Mouse (Mus musculus) urinary bladder, postnatal 14 days (tissue): Measurements from ENCODE around the gene Igf1r.

Experiments used
- DNase-seq: peaks from one replicate; pipeline ENCODE4 v3.0.0; 2021; ENCODE audit warnings: low spot score

Gene Igf1r

DNA sequence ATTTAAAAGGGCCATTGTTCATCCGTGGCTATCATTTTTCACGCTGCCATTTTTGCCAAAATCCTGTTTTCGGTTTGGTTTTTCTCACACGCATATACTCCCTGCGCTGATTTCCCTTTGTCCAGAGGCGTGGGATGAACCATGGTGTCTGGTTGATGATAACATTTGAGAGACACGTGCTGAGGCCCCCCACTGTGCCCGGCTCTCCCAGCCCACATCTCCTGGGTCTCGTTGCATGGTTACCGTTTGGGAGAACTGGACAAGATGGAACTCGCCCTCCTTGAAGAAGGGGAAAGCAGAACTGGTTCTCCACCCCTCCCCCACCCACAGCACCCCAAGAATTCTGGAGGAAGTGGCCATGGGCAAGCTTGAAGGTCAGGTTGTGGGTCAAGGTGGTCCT, 274.4 kb downstream of the Igf1r start:
- no peak for DNase-seq

DNA sequence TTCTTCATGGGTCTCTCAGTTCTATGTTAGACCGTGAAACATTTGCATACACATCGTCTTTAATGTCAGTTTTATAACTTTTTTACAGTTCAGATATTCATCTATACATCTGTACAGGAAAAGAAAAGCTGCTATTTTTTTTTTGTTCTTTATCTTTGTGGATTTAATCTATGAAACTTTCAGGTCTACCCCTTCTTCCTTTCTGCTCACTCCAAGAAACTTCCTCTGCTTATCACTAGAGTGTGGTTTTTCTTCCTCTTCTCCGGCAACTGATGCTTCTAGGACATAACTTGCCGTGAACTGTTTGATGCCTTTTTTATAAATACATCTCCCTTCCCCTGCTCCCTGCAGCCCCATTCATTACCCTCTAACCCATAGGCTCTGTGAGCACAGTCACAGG, 275.0 kb downstream of the Igf1r start:
- no peak for DNase-seq

DNA sequence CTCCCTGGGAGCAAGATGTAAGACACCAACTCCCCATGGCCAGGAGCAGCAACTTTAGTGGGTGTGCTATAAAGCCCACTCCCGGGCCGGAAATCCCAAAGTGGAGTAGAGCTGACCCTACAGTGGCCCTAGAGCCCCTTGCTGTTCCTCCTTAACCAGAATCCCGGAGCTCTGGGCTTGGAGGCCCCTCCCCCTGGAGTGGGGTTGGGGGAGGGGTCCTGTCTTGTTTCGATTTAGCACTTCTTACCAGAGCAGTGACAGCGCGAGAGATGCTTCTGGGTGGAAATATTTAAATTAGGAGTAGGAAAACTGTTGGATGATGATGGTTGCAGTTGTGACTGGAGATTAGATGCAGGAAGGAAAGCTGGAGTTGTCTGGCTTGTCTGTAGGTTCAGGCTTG, 275.9 kb downstream of the Igf1r start:
- no peak for DNase-seq

DNA sequence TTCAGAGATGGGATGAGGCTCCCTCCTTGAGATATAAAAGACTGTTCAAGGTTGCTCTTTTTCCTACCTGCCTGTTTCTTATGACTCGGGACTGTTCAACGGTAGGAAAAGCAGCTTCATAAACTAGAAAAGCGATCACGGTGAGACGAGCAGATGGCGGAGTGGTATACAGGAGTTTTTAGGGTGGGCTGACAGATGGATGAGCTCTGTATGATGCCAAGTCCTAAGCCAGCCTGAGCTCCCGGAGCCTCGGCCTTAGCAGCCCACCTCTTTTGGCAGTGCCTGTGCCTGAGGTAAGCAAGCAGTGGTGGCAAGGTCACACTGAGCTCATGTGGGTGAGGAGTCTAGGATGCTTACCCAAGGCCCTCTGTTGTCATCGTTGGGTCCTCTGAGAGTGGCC, 278.2 kb downstream of the Igf1r start:
- no peak for DNase-seq

DNA sequence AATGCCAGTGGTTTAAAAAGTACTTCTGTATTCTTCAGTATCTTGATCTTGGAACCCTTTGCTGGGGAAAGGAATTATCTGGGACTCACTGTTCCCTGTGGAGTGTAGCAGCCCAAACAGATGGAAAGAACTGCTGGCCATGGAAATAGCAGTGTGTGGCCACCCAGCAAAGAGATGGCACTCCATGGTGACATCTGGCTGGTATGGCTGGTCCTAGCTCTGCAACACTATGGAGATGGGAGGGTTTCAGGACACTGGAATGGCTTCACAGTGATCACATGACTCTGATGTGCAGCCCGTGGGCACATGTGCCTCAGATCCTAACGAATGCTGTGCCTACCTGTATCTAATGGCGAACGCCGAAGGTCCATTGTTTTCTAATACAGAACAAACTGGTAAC, 279.9 kb downstream of the Igf1r start:
- no peak for DNase-seq

DNA sequence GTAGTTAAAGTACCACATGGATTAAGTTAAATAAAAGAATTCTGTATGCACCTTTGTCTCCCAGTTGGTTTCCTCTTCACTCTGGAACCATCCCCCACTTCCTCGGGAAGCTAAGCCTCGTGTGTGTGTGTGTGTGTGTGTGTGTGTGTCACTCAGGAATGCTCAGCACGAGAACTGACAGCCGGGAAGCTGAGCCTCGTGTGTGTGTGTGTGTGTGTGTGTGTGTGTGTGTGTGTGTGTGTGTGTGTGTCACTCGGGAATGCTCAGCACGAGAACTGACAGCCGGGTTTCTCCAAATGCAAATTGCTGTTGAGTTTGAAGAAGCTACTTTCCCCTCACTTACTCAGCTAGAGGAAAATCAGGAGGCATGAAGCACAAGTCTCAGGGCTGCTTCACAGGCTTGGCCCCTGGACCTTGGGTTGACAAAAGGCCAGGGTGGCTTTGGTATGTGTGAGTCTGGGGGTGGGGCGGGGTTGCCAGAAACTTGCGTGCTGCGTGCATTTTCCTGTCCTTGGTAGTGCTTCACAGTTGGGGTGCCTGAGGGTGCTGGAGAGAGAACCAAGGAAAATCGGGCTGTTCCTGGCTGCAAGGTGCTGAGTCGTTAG, 281.1 kb downstream of the Igf1r start:
- DNase-seq = no peak

DNA sequence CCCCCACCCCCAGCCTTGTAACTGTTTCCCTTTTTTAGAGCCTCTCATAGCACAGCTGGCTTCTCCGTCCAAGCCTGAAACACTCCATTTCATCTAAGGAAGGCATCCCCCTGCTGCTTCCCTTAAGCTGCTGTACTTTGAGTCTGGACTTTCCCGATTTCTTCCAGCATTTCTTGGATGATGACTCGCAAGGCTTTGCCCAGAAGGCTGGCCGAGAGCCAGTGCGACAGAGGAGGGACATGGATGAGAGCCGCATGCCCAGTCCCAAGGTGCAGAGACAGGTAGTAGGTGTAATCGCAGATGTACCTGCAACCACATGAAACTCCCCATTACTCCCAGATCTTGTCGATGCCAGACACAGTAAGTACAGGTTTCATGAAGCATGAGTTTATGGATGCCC, 284.2 kb downstream of the Igf1r start:
- no peak for DNase-seq

DNA sequence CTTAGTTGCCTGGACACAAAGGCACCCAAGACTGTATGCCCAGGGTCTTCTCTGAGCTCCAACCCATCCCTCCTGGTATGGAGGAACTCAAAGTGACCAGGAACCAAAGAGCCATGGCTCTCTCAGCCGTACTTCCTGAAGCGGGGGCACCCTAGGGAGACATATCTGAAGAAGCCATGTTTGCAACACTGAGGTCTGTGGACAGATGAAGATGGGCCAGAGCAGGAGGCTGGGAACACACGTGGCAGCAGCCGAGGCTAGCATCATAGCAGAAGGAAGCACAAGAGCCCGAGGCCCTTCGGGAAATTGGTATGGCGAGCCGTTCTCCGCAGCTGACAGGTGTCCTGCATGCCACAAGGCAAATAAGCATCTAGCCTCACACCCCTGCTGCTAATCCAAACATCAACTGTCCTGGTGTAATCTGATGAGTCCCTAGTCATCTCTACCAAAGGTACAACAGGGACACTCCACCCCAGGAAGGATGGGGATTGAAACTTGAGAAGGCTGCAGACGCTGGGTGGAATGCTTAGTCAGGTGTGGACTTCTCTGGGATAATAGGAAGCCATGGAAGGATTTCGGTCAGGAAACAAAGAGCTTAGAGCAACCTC, 286.7 kb downstream of the Igf1r start:
- DNase-seq = no peak

DNA sequence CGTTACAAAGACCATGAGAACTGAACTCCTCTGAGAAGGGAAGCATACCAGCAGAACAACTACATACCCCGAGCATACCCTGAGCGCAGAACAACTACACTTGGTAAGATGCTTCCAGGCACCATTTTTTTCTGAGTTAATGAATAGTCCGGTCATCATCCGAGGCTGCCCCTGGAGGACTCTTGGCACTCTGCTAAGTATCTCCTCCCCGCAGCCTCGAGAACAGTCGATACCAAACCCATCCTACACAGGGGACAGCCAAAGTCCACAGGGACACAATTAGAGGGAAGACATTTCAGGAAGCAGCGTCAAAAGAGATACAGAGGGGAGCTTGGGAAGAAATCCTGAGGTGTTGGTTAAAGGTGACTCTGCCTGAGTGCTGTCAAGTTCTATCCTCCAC, 288.6 kb downstream of the Igf1r start:
- DNase-seq = no peak

DNA sequence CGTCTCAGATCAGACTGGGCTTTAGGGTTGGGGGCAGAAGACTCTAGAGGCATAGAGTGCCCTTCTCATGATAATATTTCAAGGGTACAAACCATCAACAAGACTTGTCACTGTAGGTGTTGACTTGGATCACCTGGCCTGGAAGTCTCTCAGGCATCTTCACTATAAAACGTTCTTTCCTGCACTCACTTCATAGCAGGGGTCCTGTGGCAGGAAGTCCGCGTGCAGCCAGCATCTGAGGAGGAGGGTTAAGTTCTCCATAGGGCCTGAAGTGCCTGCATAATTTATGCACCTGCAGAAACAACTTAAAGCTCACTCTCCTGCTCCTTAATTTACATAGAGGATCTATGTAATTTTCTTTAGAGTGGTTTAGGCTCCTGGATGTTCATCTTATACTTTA, 293.1 kb downstream of the Igf1r start:
- no peak for DNase-seq

DNA sequence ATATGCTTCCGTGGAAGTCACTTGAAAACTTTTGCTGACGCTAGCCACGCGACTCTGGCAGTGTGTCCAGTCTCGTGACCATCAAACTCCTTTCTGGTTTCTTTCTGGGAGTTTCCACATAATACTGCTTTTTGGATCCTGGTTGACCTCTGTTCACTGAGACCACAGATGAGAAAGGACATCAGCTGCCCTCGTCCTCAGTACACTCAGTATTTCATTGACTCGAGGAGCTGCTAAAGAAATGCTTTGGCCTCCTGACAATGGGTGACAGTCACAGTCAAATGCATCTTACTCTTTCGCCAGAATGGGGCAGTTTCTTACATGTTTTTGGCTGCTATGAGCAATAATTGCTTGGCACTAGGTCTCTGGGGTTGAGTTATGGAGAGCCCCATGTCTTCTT, 293.6 kb downstream of the Igf1r start:
- DNase-seq = no peak

DNA sequence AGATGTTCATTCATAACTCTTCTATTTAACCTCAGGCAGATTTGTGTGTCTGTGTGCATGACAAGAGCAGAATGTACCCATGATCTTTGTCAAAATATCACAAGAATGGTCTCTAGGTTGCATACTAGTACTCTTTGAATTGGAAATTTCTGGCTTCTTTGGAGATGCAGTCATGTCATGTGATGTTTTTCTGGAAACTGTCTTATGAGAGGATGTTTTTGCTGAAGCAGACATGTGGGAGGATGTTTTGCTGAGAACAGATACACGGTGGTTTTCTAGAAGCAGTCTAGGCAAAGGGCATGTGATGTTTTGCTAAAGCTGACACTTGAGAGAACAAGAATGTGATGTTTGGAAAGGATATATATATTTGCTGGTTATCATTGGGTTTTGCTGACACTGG, 297.8 kb downstream of the Igf1r start:
- no peak for DNase-seq

DNA sequence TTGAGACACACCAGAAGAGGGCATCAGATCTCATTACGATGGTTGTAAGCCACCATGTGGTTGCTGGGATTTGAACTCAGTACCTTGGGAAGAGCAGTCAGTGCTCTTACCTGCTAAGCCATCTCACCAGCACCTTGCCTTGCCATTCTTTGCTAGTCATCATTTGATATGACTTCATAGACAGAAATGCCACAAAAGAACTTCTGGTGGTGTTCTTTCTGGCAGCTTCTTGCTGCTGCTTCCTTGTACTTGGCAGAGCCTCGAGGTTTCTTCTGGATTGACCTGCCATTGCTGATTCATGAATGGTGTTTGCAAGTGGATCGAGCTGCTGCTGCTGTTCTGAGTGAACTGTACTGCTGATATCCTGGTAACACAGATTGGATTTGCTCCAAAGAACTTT, 298.3 kb downstream of the Igf1r start:
- no peak for DNase-seq

DNA sequence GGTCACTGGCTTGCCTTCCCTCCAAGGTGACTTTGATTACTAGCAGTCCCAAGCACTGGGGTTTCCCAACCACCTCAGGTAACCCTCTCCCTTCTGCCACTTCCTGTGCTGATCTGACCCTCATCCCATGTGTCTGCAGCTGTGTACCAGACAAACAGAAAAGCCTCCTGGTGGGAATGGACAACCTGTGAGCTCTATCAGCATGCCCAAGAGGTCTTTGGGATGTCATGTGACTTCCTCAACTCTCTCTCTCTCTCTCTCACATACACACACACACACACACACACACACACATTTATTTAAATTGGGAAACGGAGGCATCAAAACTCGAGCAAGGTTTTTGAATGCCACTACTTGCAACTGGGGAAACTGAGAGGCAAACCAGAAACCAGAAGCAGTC, 305.1 kb downstream of the Igf1r start:
- no peak for DNase-seq

DNA sequence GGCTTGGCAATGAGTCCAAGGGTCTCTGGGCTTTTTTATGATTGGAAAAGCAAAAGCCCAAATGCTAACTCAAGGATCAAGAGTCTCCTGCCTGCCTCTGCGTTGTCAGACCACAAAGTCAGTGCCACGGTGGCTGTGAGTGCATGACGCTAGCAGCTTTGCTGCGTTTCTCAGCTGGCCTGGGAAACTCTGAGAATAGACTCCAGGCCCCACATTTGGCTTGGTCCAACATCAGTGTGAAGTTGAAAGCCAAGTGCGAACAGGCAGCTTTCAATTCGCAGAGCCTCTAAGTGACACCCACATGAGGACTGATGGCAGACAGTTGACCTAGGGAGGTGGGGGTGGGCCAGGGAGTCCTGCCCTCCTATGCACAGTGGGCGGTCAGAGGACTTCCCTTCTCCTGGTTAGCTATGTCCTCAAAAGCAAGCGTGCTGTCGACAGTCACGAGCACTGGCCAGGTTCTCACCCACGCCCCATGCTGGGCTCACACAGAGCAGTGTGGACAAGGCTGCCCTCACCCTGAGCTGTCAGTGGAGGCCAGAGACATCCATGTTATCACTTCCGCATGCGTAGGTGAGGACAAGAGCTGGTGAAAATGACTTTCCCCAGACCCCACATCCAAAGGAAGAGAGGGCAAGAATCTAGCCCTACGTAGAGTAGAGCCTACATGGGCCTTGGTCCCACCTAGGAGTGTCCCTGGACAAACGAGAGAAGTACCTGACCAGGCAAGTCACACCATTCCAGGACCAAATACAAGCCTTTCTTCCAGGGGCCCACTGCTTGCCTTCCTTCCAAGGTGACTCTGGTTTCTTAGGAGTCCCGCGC, 305.9 kb downstream of the Igf1r start:
- no peak for DNase-seq

DNA sequence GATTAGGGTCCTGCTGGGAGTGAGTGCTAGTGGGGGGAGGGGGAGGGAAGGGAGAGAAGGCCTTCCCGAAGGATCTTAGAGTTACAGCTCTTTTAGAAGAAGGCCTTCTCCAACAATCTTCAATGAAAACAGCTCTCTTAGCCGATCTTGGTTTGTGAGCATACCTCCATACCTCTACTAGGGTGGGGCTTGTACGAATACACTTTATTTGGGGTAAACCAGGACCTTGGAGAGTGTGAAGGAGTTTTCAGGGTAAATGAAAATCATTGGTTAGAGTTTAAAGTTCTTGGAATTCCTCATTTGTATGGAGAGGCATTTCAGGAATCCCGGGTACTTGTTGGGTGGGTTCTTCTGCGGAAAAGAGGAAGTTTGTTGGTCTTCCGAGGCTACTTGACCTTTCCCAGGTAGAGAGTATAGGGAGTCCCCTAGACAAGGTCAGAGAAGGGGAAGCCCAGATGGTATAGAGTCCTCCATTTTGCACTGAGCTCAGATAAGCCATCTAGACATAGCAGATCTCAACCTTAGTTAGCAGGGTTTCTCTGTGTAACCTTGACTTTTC, 307.0 kb downstream of the Igf1r start:
- no peak for DNase-seq

DNA sequence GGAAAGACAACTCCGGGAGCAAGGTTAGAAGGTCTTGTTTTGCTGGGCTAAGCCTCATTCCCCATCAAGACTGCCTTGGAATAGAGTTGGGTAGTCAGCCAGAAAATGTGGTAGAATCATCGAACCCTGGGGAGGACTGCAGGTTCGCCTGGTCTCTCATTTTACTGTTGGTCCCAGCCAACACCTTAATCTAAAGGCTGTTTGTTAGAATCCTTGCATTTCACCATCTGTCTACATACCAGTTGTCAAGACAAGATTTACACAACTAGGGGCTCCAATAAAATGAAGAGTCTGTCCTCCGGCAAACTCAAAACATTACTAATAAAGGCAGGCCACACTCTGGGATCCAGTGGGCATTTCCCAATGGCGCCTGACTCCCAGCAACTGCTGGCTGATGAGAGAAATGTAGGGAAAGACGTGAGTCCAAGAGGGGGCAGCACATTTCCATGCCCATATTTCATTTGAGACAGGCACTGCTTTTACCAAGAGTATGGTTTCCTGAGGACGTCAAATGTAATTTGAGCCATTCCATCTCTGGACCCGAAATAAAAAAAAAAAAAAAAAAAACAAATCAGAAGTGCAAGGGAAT, 310.1 kb downstream of the Igf1r start:
- no peak for DNase-seq

DNA sequence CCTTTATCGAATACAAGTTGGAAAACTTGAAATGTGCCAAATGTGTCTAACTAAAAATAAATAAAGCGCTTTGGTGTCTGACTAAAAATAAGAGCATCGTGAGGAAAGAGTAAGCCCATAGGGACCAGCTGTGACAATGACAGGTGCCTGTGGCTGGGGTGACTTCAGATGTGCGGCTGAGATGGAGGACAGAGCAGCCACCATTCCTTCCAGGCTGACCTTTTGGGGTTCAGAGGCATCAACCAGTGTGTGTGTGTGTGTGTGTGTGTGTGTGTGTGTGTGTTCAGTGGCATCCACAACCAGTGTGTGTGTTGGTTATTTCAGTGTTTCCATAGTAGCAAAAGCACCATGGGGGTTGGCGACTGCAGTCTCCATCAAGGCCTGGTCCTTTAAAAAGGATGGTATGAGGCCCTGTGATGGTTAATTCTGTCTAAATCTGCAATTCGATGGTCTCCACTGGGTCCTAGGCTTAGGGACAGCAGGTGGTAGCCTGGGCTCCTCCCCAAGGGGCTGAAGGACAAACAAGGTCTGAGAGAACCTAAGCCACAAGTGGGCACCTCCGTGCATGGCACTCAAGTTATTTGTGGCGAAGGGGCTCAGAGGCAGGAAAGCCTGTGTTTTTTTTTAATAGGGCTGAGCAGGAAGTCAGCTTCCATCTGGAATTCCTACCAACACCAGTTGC, 310.9 kb downstream of the Igf1r start:
- DNase-seq = no peak

DNA sequence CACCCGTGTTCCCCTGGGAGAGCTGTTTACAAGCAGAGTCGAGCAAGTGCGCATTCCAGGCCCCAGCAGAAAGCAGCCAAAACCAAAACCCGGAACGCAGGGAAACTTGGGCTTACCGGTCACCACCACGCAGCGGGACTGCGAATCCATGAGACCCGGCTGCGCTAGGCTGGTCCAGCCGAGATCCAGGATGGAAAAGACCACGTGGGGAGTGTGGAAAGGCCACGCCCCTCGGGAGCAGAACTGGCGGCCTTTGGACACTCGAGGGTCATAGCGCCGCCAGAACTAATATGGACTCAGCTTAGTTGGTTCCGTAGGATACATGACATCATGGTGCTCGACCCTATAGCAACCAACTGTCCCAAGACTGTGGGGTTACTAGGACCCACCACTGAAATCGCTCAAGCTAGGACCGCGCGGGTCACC, 311.4 kb downstream of the Igf1r start, which contains the start of gene Pgpep1l:
TSS of gene Pgpep1l (minus strand) at position 206 of the 426 bp plus-strand sequence.
- peak; percentile 36 for DNase-seq

DNA sequence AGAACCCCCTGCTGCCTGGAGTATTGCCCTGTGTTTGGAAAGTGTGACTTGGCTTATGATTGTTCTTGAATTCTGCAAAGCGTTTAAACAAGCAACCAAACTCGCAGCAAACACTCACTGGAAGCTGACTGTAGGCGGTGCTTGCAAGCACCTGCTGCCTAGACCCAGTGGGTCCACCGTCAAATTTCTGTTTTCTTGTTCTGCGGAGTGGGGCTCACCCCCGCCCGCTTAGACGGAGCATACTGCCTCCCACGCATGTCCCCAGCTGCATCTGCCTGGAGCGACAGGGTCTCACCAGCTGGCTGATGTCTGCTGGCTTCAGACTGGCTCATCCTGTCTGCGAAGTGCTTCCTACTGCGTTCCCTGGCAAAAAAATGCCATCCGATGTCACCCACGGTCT, 311.9 kb downstream of the Igf1r start:
- DNase-seq = peak; percentile 12

DNA sequence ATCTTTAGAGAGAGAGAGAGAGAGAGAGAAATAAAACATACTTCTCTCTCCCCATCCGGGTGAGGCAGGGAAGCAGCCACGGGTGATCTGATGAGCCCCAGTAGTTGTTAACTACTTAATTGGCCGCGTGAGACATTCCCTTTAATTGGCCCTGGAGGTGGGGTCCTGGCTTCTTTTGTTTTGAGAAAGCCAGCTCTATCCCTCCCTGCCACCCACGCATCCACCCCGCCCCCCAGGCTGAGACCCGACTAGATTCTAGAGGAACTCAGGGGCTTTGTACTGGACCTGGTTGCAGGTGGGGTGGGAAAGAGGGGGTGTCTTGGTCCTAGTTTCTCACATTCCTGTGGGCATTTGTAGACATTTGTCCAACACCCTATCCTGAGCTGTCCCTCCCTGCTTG, 312.8 kb downstream of the Igf1r start:
- no peak for DNase-seq

DNA sequence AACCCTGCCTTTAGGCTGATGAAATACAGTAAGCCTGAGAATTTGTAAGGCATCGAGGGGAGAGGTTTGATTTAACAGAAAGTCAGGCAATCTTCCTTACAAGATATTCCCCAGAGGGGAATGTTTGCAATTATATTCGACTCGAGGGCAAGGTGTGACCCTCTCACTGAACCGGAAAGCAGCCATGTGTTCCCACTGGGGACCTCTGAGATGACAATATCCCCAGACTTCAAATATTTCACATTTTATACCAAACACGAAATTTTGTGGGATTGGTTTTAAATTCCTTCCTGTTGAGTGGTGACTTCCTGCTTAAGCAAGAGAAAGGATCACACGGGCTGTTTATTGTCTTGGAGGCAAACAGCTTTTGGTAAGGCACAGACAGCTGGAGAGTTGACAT, 314.1 kb downstream of the Igf1r start:
- DNase-seq = no peak
